Mouse (Mus musculus): ENCODE results near the gene Mdm1. TPM values are rescaled to one million over a fixed set of nuclear protein-coding genes. Genes with fewer than 3 reads are reported as not detected.

The Mdm1 gene
- polyA plus RNA-seq, 1 experiment from 2014 or later = 29.8 TPM

GRCm38 (mm10) chr10:118125776-118126445, 15.7 kb upstream of the Mdm1 start:
- WGBS = 81% methylated on average over 25 of the region's 25 CpGs
- ATAC-seq (replicated peaks; ENCODE audit: low FRiP score) = no peak
- H3K27me3 ChIP-seq = peaks cover 39% of the 10 kb centered on the region

GRCm38 (mm10) chr10:118129001-118129682, 12.5 kb upstream of the Mdm1 start:
- Histone ChIP-seq H3K9ac (no peak overlapping the region), H3K9me3 (replicated peaks) (no peaks in the 10 kb centered on the region), H3K4me3 (replicated peaks) (no peak overlapping the region), H3K4me2 (no peak overlapping the region), H3K4me1 (no peaks in the 10 kb centered on the region), H3K27me3 (peaks cover 29% of the 10 kb centered on the region), H3K36me3 (no peaks in the 10 kb centered on the region), H3K27ac (no peak overlapping the region)
- WGBS = 53% methylated on average over 20 of the region's 20 CpGs
- no peak for ATAC-seq (replicated peaks; ENCODE audit: low FRiP score)

More at GRCm38 (mm10) chr10:118125776-118126445, 15.7 kb upstream of the Mdm1 start:
- no peaks in the 10 kb centered on the region for H3K4me1 ChIP-seq
- no peak overlapping the region for H3K27ac ChIP-seq
- H3K4me2 ChIP-seq = no peak overlapping the region
- no peak overlapping the region for H3K9ac ChIP-seq
- no peaks in the 10 kb centered on the region for H3K9me3 ChIP-seq (replicated peaks)
- H3K4me3 ChIP-seq (replicated peaks) = no peak overlapping the region
- H3K36me3 ChIP-seq = no peaks in the 10 kb centered on the region

GRCm38 (mm10) chr10:118130016-118130415, 11.6 kb upstream of the Mdm1 start:
- no peak for ATAC-seq (replicated peaks; ENCODE audit: low FRiP score)
- no peaks in the 10 kb centered on the region for H3K36me3 ChIP-seq
- H3K27me3 ChIP-seq = peaks cover 29% of the 10 kb centered on the region
- H3K4me3 ChIP-seq (replicated peaks) = no peak overlapping the region
- no peaks in the 10 kb centered on the region for H3K9me3 ChIP-seq (replicated peaks)
- H3K27ac ChIP-seq = no peak overlapping the region
- H3K9ac ChIP-seq = no peak overlapping the region
- H3K4me2 ChIP-seq = no peak overlapping the region
- H3K4me1 ChIP-seq = no peaks in the 10 kb centered on the region
- 50% methylated on average over 2 of the region's 2 CpGs for whole genome bisulfite sequencing

GRCm38 (mm10) chr10:118132993-118133392, 8.6 kb upstream of the Mdm1 start:
- Histone ChIP-seq H3K9me3 (replicated peaks) (no peaks in the 10 kb centered on the region), H3K4me2 (peak overlapping the region; percentile 34), H3K4me1 (no peaks in the 10 kb centered on the region), H3K27me3 (peaks cover 24% of the 10 kb centered on the region), H3K9ac (no peak overlapping the region), H3K4me3 (replicated peaks) (0 out of 2 replicates have a peak overlapping the region, but pooled peaks have one; percentile 11), H3K36me3 (no peaks in the 10 kb centered on the region), H3K27ac (no peak overlapping the region)
- ATAC-seq (replicated peaks; ENCODE audit: low FRiP score) = peak; percentile 56
- WGBS = 66% methylated on average over 6 of the region's 6 CpGs

GRCm38 (mm10) chr10:118138508-118138907, 3.1 kb upstream of the Mdm1 start:
- Histone ChIP-seq H3K27me3 (0 out of 2 replicates have a peak, but pooled peaks cover 2% of the 10 kb centered on the region), H3K9ac (no peak overlapping the region), H3K27ac (no peak overlapping the region), H3K4me2 (no peak overlapping the region), H3K36me3 (no peaks in the 10 kb centered on the region), H3K9me3 (replicated peaks) (no peaks in the 10 kb centered on the region), H3K4me1 (peaks cover 10% of the 10 kb centered on the region), H3K4me3 (replicated peaks) (no peak overlapping the region)
- ATAC-seq (replicated peaks; ENCODE audit: low FRiP score) = no peak
- WGBS = 90% methylated on average over 11 of the region's 11 CpGs

GRCm38 (mm10) chr10:118139837-118140570, 1.6 kb upstream of the Mdm1 start:
- Histone ChIP-seq H3K4me3 (replicated peaks) (no peak overlapping the region), H3K4me1 (peaks cover 10% of the 10 kb centered on the region), H3K9me3 (replicated peaks) (no peaks in the 10 kb centered on the region), H3K36me3 (no peaks in the 10 kb centered on the region), H3K27me3 (0 out of 2 replicates have a peak, but pooled peaks cover 2% of the 10 kb centered on the region), H3K4me2 (no peak overlapping the region), H3K9ac (no peak overlapping the region), H3K27ac (no peak overlapping the region)
- WGBS = 76% methylated on average over 8 of the region's 8 CpGs
- no peak for ATAC-seq (replicated peaks; ENCODE audit: low FRiP score)

GRCm38 (mm10) chr10:118141884-118142801, 532 bp downstream of the Mdm1 start:
- H3K27me3 ChIP-seq = no peaks in the 10 kb centered on the region
- H3K4me1 ChIP-seq = peaks cover 10% of the 10 kb centered on the region
- H3K4me2 ChIP-seq = peak overlapping the region; percentile 84
- peak overlapping the region; percentile 86 for H3K4me3 ChIP-seq (replicated peaks)
- H3K27ac ChIP-seq = no peak overlapping the region
- peaks cover 9% of the 10 kb centered on the region for H3K36me3 ChIP-seq
- H3K9me3 ChIP-seq (replicated peaks) = no peaks in the 10 kb centered on the region
- 4% methylated on average over 53 of the region's 53 CpGs for WGBS
- ATAC-seq (replicated peaks; ENCODE audit: low FRiP score) = no peak; the same call in 1 of the 2 replicates
- H3K9ac ChIP-seq = peak overlapping the region; percentile 68

- Histone ChIP-seq H3K4me2 (no peak overlapping the region), H3K4me1 (no peaks in the 10 kb centered on the region), H3K27ac (no peak overlapping the region), H3K27me3 (no peaks in the 10 kb centered on the region), H3K4me3 (replicated peaks) (no peak overlapping the region), H3K9me3 (replicated peaks) (no peaks in the 10 kb centered on the region), H3K9ac (no peak overlapping the region), H3K36me3 (peaks cover 39% of the 10 kb centered on the region)
- 85% methylated on average over 5 of the region's 5 CpGs for WGBS
- no peak for ATAC-seq (replicated peaks; ENCODE audit: low FRiP score)
Measured at GRCm38 (mm10) chr10:118149381-118149780, 7.8 kb downstream of the Mdm1 start.

GRCm38 (mm10) chr10:118150866-118151265, 9.3 kb downstream of the Mdm1 start:
- Histone ChIP-seq H3K36me3 (peaks cover 39% of the 10 kb centered on the region), H3K27me3 (no peaks in the 10 kb centered on the region), H3K9ac (no peak overlapping the region), H3K9me3 (replicated peaks) (no peaks in the 10 kb centered on the region), H3K4me2 (no peak overlapping the region), H3K4me3 (replicated peaks) (no peak overlapping the region), H3K27ac (no peak overlapping the region), H3K4me1 (no peaks in the 10 kb centered on the region)
- WGBS = 88% methylated on average over 9 of the region's 9 CpGs
- ATAC-seq (replicated peaks; ENCODE audit: low FRiP score) = no peak

GRCm38 (mm10) chr10:118155932-118156331, 14.3 kb downstream of the Mdm1 start:
- H3K9me3 ChIP-seq (replicated peaks) = no peaks in the 10 kb centered on the region
- no peak overlapping the region for H3K4me2 ChIP-seq
- no peaks in the 10 kb centered on the region for H3K27me3 ChIP-seq
- H3K27ac ChIP-seq = no peak overlapping the region
- peaks cover 52% of the 10 kb centered on the region for H3K36me3 ChIP-seq
- no peak for ATAC-seq (replicated peaks; ENCODE audit: low FRiP score)
- no peak overlapping the region for H3K9ac ChIP-seq
- no peak overlapping the region for H3K4me3 ChIP-seq (replicated peaks)
- no peaks in the 10 kb centered on the region for H3K4me1 ChIP-seq

GRCm38 (mm10) chr10:118161131-118161530, 19.5 kb downstream of the Mdm1 start:
- Histone ChIP-seq H3K9me3 (replicated peaks) (no peaks in the 10 kb centered on the region), H3K36me3 (peaks cover 77% of the 10 kb centered on the region), H3K27ac (no peak overlapping the region), H3K27me3 (no peaks in the 10 kb centered on the region), H3K9ac (no peak overlapping the region), H3K4me2 (no peak overlapping the region), H3K4me3 (replicated peaks) (no peak overlapping the region), H3K4me1 (no peaks in the 10 kb centered on the region)
- 95% methylated on average over 2 of the region's 2 CpGs for WGBS
- no peak for ATAC-seq (replicated peaks; ENCODE audit: low FRiP score)

All from kidney, embryonic 15.5 days (tissue).